In the genomic region with DNA sequence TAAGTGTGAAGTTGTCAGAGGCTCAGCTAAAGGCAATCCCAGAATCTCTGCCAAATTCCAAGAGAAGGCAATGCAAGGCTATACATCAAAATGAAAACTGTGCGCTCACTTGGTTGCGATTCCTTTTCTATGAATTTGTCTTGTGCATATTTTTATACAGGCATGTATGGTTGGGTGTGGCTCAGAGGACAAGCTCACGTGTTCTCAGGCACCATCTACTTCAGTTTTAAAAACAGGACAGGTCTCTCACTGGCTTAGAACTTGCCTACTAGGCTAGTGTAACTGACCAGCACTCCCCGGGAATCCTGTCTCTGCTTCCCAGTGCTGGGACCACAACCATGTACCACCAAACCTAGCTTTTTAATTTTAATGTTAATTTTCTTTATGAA, we compare ENCODE assay signal across 19 mouse cellular contexts. TPM values are rescaled to one million over a fixed set of nuclear protein-coding genes. Genes with fewer than 3 reads are reported as not detected.
DNase-seq lines count a peak whose midpoint lies in the region; ATAC-seq and TF ChIP-seq lines count a peak whose summit lies in the region.
"Had no signal": no experiment of that assay in that cellular context is flagged by ENCODE, and none has a peak within 500 bp of the region (broad histone marks: within the 10 kb centered on the region; RNA-seq: fewer than 3 reads in every experiment).

No protein-coding gene starts in this region.

- no peak overlapping the region for H3K4me2 ChIP-seq in forebrain, embryonic 15.5 days (replicated peaks)
- no peak overlapping the region for H3K4me2 ChIP-seq in forebrain, postnatal 0 days (ENCODE audit: low read depth)
- no peak overlapping the region for H3K4me2 ChIP-seq in intestine, embryonic 14.5 days (ENCODE audit: low read length)
- no peak overlapping the region for H3K4me2 ChIP-seq in intestine, postnatal 0 days (replicated peaks; ENCODE audit: low read depth)
- H3K4me2 ChIP-seq: liver, embryonic 12.5 days; midbrain, embryonic 11.5 days; neural tube, embryonic 12.5 days had no signal

- 71% methylated on average over 4 of the region's 4 CpGs for WGBS in forebrain, embryonic 15.5 days
- 71% methylated on average over 4 of the region's 4 CpGs for WGBS in forebrain, postnatal 0 days
- 71% methylated on average over 4 of the region's 4 CpGs for whole genome bisulfite sequencing in intestine, embryonic 14.5 days
- WGBS in intestine, postnatal 0 days = 57% methylated on average over 4 of the region's 4 CpGs

- H3K36me3 ChIP-seq in forebrain, embryonic 15.5 days = no peaks in the 10 kb centered on the region
- no peaks in the 10 kb centered on the region for H3K36me3 ChIP-seq in forebrain, postnatal 0 days (ENCODE audit: insufficient read depth)
- no peaks in the 10 kb centered on the region for H3K36me3 ChIP-seq in intestine, embryonic 14.5 days (ENCODE audit: control insufficient read depth, insufficient read depth, low read length)
- H3K36me3 ChIP-seq in intestine, postnatal 0 days (ENCODE audit: control insufficient read depth, insufficient read depth) = no peaks in the 10 kb centered on the region
- H3K36me3 ChIP-seq: heart, embryonic 13.5 days; liver, embryonic 12.5 days; neural tube, embryonic 12.5 days had no signal

- H3K27ac ChIP-seq in forebrain, embryonic 15.5 days (replicated peaks) = 0 out of 2 replicates have a peak overlapping the region, but pooled peaks have one; percentile 24
- H3K27ac ChIP-seq in forebrain, postnatal 0 days (ENCODE audit: low read depth, low read length) = no peak overlapping the region
- no peak overlapping the region for H3K27ac ChIP-seq in intestine, embryonic 14.5 days (ENCODE audit: low read depth)
- H3K27ac ChIP-seq in intestine, postnatal 0 days (ENCODE audit: low read depth, low read length) = no peak overlapping the region
- H3K27ac ChIP-seq: heart, embryonic 13.5 days; kidney, postnatal 0 days; liver, embryonic 12.5 days; neural tube, embryonic 12.5 days had no signal

- peaks cover 5% of the 10 kb centered on the region for H3K4me1 ChIP-seq in forebrain, embryonic 15.5 days
- H3K4me1 ChIP-seq in forebrain, postnatal 0 days (ENCODE audit: insufficient read depth) = 0 out of 2 replicates have a peak, but pooled peaks cover 3% of the 10 kb centered on the region
- H3K4me1 ChIP-seq in intestine, embryonic 14.5 days (replicated peaks; ENCODE audit: control insufficient read depth, insufficient read depth, low read length) = no peaks in the 10 kb centered on the region
- H3K4me1 ChIP-seq in intestine, postnatal 0 days (replicated peaks; ENCODE audit: control insufficient read depth, insufficient read depth, low read length) = no peaks in the 10 kb centered on the region
- H3K4me1 ChIP-seq: heart, embryonic 13.5 days; liver, embryonic 12.5 days; neural tube, embryonic 12.5 days had no signal

- no peaks in the 10 kb centered on the region for H3K27me3 ChIP-seq in forebrain, embryonic 15.5 days
- no peaks in the 10 kb centered on the region for H3K27me3 ChIP-seq in forebrain, postnatal 0 days (ENCODE audit: insufficient read depth, low read length)
- no peaks in the 10 kb centered on the region for H3K27me3 ChIP-seq in intestine, embryonic 14.5 days (replicated peaks; ENCODE audit: control insufficient read depth, insufficient read depth, low read length)
- H3K27me3 ChIP-seq in intestine, postnatal 0 days (replicated peaks; ENCODE audit: control insufficient read depth, insufficient read depth, low read length) = no peaks in the 10 kb centered on the region
- H3K27me3 ChIP-seq: heart, embryonic 13.5 days; neural tube, embryonic 12.5 days had no signal

- DNase-seq in forebrain, postnatal 0 days = no peak
- DNase-seq in intestine, embryonic 14.5 days (ENCODE audit: low spot score) = no peak
- peak; percentile 5 for DNase-seq in thymus, postnatal 0 days (ENCODE audit: low spot score)
- no peak for DNase-seq in thymus, postnatal 4 days

- H3K4me3 ChIP-seq in forebrain, embryonic 15.5 days = no peak overlapping the region
- H3K4me3 ChIP-seq in forebrain, postnatal 0 days (ENCODE audit: low read depth, low read length) = no peak overlapping the region
- H3K4me3 ChIP-seq in intestine, embryonic 14.5 days (ENCODE audit: low read depth, low read length) = no peak overlapping the region
- H3K4me3 ChIP-seq in intestine, postnatal 0 days (ENCODE audit: low read depth, low read length) = no peak overlapping the region
- H3K4me3 ChIP-seq: erythroblast, embryonic 14.5 days; heart, embryonic 13.5 days; liver, embryonic 12.5 days; neural tube, embryonic 12.5 days had no signal

- no peak overlapping the region for H3K9ac ChIP-seq in forebrain, embryonic 15.5 days (replicated peaks)
- no peak overlapping the region for H3K9ac ChIP-seq in forebrain, postnatal 0 days
- H3K9ac ChIP-seq in intestine, embryonic 14.5 days (ENCODE audit: low read length) = no peak overlapping the region
- H3K9ac ChIP-seq in intestine, postnatal 0 days (ENCODE audit: low read depth, low read length) = no peak overlapping the region
- H3K9ac ChIP-seq: heart, embryonic 13.5 days; liver, embryonic 12.5 days; liver, postnatal 0 days; neural tube, embryonic 12.5 days had no signal

- no peak; the same call in 1 of the 2 replicates for ATAC-seq in forebrain, embryonic 15.5 days (replicated peaks)
- ATAC-seq in forebrain, postnatal 0 days = no peak
- ATAC-seq in intestine, embryonic 14.5 days (replicated peaks; ENCODE audit: low FRiP score, low TSS enrichment, low read depth) = peak; percentile 15; the same call in 1 of the 2 replicates
- ATAC-seq in intestine, postnatal 0 days = no peak
- no peak for ATAC-seq in CD4-positive, CD25-positive, alpha-beta regulatory T cell, adult 4 months
- ATAC-seq: liver, embryonic 12.5 days had no signal

- TF ChIP-seq CTCF in forebrain, postnatal 0 days (IDR thresholded peaks at IDR 0.05; ENCODE audit: low read depth) = no peak
- TF ChIP-seq CTCF in intestine, postnatal 0 days (IDR thresholded peaks at IDR 0.05; ENCODE audit: low read depth) = no peak

- H3K9me3 ChIP-seq in forebrain, embryonic 15.5 days = no peaks in the 10 kb centered on the region
- no peaks in the 10 kb centered on the region for H3K9me3 ChIP-seq in forebrain, postnatal 0 days (ENCODE audit: low read length)
- H3K9me3 ChIP-seq in intestine, embryonic 14.5 days (ENCODE audit: control insufficient read depth, low read length) = no peaks in the 10 kb centered on the region
- no peaks in the 10 kb centered on the region for H3K9me3 ChIP-seq in intestine, postnatal 0 days (ENCODE audit: control insufficient read depth)
- H3K9me3 ChIP-seq: heart, embryonic 13.5 days; liver, embryonic 12.5 days; neural tube, embryonic 12.5 days had no signal

RNA-seq across cellular contexts. Expression of a gene that starts 34.6 kb away (rescaled TPM):
- 7.2 and 8.0 TPM in 2 replicates for polyA plus RNA-seq in forebrain, embryonic 15.5 days (2015; fragmentation: Nextera tagmentation; extraction: Ambion mirVana)
- 25.9 and 30.0 TPM in 2 replicates for total RNA-seq in forebrain, postnatal 0 days (2014; rRNA removed)
- 3.9 and 5.0 TPM in 2 replicates for polyA plus RNA-seq in forebrain, postnatal 0 days (2015; fragmentation: Nextera tagmentation; extraction: Ambion mirVana)
- 18.2 and 19.8 TPM in 2 replicates for polyA plus RNA-seq in intestine, embryonic 14.5 days (2014; fragmentation: Nextera tagmentation; extraction: Ambion mirVana)
- polyA plus RNA-seq in intestine, postnatal 0 days (2015; fragmentation: Nextera tagmentation; extraction: Ambion mirVana) = 14.5 and 15.0 TPM in 2 replicates
- 11.2 and 11.4 TPM in 2 replicates for polyA plus RNA-seq in thymus, postnatal 0 days (2015; fragmentation: Nextera tagmentation; extraction: Ambion mirVana)
- 10 to 100 TPM; 13.0 to 15.3 TPM for polyA plus RNA-seq in CD4-positive, CD25-positive, alpha-beta regulatory T cell, adult 4 months (2017; shearing (Covaris generic))

RNA-seq across cellular contexts. Expression of a gene that starts 35.2 kb away (rescaled TPM):
- polyA plus RNA-seq in forebrain, embryonic 15.5 days (2015; fragmentation: Nextera tagmentation; extraction: Ambion mirVana) = 1.3 TPM in 1 of 2 replicates, not detected in the other
- 0.67 TPM in 1 of 2 replicates, not detected in the other for total RNA-seq in forebrain, postnatal 0 days (2014; rRNA removed)
- 0.24 and 0.25 TPM in 2 replicates for polyA plus RNA-seq in forebrain, postnatal 0 days (2015; fragmentation: Nextera tagmentation; extraction: Ambion mirVana)
- not detected in 2 replicates for polyA plus RNA-seq in intestine, embryonic 14.5 days (2014; fragmentation: Nextera tagmentation; extraction: Ambion mirVana)
- 0.77 and 0.94 TPM in 2 replicates for polyA plus RNA-seq in intestine, postnatal 0 days (2015; fragmentation: Nextera tagmentation; extraction: Ambion mirVana)
- 0.12 and 0.57 TPM in 2 replicates for polyA plus RNA-seq in thymus, postnatal 0 days (2015; fragmentation: Nextera tagmentation; extraction: Ambion mirVana)
- not detected for polyA plus RNA-seq in CD4-positive, CD25-positive, alpha-beta regulatory T cell, adult 4 months (2017; shearing (Covaris generic))
- total RNA-seq: heart, adult 8-10 months; left cerebral cortex, postnatal 4 days; megakaryocyte, adult 5-6 weeks had no signal
- polyA plus RNA-seq: activated CD4-positive, CD25-positive, alpha-beta regulatory T cell, adult 4 months; erythroblast, embryonic 14.5 days; forebrain, embryonic 11.5 days; midbrain, embryonic 11.5 days; neural tube, embryonic 12.5 days had no signal

RNA-seq across cellular contexts. Expression of a gene that starts 46.6 kb away (rescaled TPM):
- 15.0 and 17.6 TPM in 2 replicates for polyA plus RNA-seq in forebrain, embryonic 15.5 days (2015; fragmentation: Nextera tagmentation; extraction: Ambion mirVana)
- 15.3 and 17.2 TPM in 2 replicates for total RNA-seq in forebrain, postnatal 0 days (2014; rRNA removed)
- 7.3 and 8.6 TPM in 2 replicates for polyA plus RNA-seq in forebrain, postnatal 0 days (2015; fragmentation: Nextera tagmentation; extraction: Ambion mirVana)
- 15.0 and 16.1 TPM in 2 replicates for polyA plus RNA-seq in intestine, embryonic 14.5 days (2014; fragmentation: Nextera tagmentation; extraction: Ambion mirVana)
- polyA plus RNA-seq in intestine, postnatal 0 days (2015; fragmentation: Nextera tagmentation; extraction: Ambion mirVana) = 3.8 and 3.9 TPM in 2 replicates
- polyA plus RNA-seq in thymus, postnatal 0 days (2015; fragmentation: Nextera tagmentation; extraction: Ambion mirVana) = 1.4 and 1.9 TPM in 2 replicates
- 1 to 10 TPM; 4.5 to 5.8 TPM for polyA plus RNA-seq in CD4-positive, CD25-positive, alpha-beta regulatory T cell, adult 4 months (2017; shearing (Covaris generic))
- polyA plus RNA-seq: erythroblast, embryonic 14.5 days had no signal
